Mouse (Mus musculus) megakaryocyte, embryonic 14.5 days (primary cell): ENCODE results near the gene Srsf10. TPM values are rescaled to one million over a fixed set of nuclear protein-coding genes. Genes with fewer than 3 reads are reported as not detected.

Source experiments
- H3K27me3 ChIP-seq: replicated peaks from 2 replicates; pipeline ENCODE3; 2012; ENCODE audit warnings: inconsistent platforms
- H3K36me3 ChIP-seq: replicated peaks from 2 replicates; pipeline ENCODE3; 2012; ENCODE audit warnings: low read length, inconsistent platforms, mixed read lengths
- H3K4me1 ChIP-seq: 2 replicates; pipeline ENCODE4 v1.6.1; 2012; ENCODE audit warnings: inconsistent platforms
- H3K4me3 ChIP-seq: replicated peaks from 2 replicates; pipeline ENCODE3; 2012; ENCODE audit warnings: moderate library complexity, mild to moderate bottlenecking, inconsistent platforms
- H3K9me3 ChIP-seq: 2 replicates; pipeline ENCODE4 v1.6.1; 2012; ENCODE audit warnings: inconsistent platforms
- FLI1 ChIP-seq: IDR thresholded peaks from 2 replicates; pipeline ENCODE4 v1.6.1; 2012; ENCODE audit warnings: low read length, inconsistent platforms, mixed read lengths
- GATA1 ChIP-seq: IDR thresholded peaks from 3 replicates; pipeline ENCODE4 v1.6.1; 2012; ENCODE audit warnings: mixed read lengths, low read length, inconsistent platforms, borderline replicate concordance
- polyA plus RNA-seq: library from polyadenylated mRNA; stranded (reverse); fragments of >175 nt; gene quantifications from 2 replicates; pipeline ENCODE4 v1.2.3, GENCODE M21; 2012; ENCODE audit warnings: low replicate concordance; ENCODE audit not compliant: insufficient read depth

The Srsf10 gene
- polyA plus RNA-seq, 1 experiment = 110 TPM

- no peaks in the 10 kb centered on the region for H3K9me3 ChIP-seq
- no peak overlapping the region for H3K4me3 ChIP-seq
- peaks cover 38% of the 10 kb centered on the region for H3K4me1 ChIP-seq
- no peak for TF ChIP-seq FLI1
- TF ChIP-seq GATA1 = no peak
- peaks cover 9% of the 10 kb centered on the region for H3K27me3 ChIP-seq
- H3K36me3 ChIP-seq = no peaks in the 10 kb centered on the region
Observed at GRCm38 (mm10) chr4:135883401-135883851, 27.9 kb downstream of the Srsf10 start.

GRCm38 (mm10) chr4:135883881-135884516, 28.5 kb downstream of the Srsf10 start:
- no peaks in the 10 kb centered on the region for H3K9me3 ChIP-seq
- no peak for TF ChIP-seq GATA1
- no peak for TF ChIP-seq FLI1
- peaks cover 9% of the 10 kb centered on the region for H3K27me3 ChIP-seq
- peak overlapping the region; percentile 54 for H3K4me3 ChIP-seq
- peaks cover 44% of the 10 kb centered on the region for H3K4me1 ChIP-seq
- no peaks in the 10 kb centered on the region for H3K36me3 ChIP-seq

- Histone ChIP-seq H3K4me1 (peaks cover 45% of the 10 kb centered on the region), H3K9me3 (no peaks in the 10 kb centered on the region), H3K36me3 (no peaks in the 10 kb centered on the region), H3K4me3 (peak overlapping the region; percentile 54), H3K27me3 (peaks cover 9% of the 10 kb centered on the region)
- TF ChIP-seq GATA1 = no peak
- no peak for TF ChIP-seq FLI1
Observed at GRCm38 (mm10) chr4:135884531-135884930, 29.0 kb downstream of the Srsf10 start.

- Histone ChIP-seq H3K4me3 (no peak overlapping the region), H3K9me3 (no peaks in the 10 kb centered on the region), H3K36me3 (no peaks in the 10 kb centered on the region), H3K27me3 (peaks cover 3% of the 10 kb centered on the region), H3K4me1 (peaks cover 45% of the 10 kb centered on the region)
- TF ChIP-seq GATA1 (no peak), FLI1 (no peak)
Observed at GRCm38 (mm10) chr4:135885676-135886075, 30.1 kb downstream of the Srsf10 start.

- TF ChIP-seq FLI1 (no peak), GATA1 (no peak)
- peaks cover 49% of the 10 kb centered on the region for H3K4me1 ChIP-seq
- H3K9me3 ChIP-seq = no peaks in the 10 kb centered on the region
- no peaks in the 10 kb centered on the region for H3K36me3 ChIP-seq
- H3K4me3 ChIP-seq = no peak overlapping the region
- peaks cover 2% of the 10 kb centered on the region for H3K27me3 ChIP-seq
Observed at GRCm38 (mm10) chr4:135886184-135886583, 30.6 kb downstream of the Srsf10 start.

- TF ChIP-seq GATA1 (no peak), FLI1 (no peak)
- H3K27me3 ChIP-seq = no peaks in the 10 kb centered on the region
- peak overlapping the region; percentile 64 for H3K4me3 ChIP-seq
- H3K4me1 ChIP-seq = peaks cover 58% of the 10 kb centered on the region
- H3K36me3 ChIP-seq = no peaks in the 10 kb centered on the region
- no peaks in the 10 kb centered on the region for H3K9me3 ChIP-seq
Observed at GRCm38 (mm10) chr4:135888448-135889057, 33.0 kb downstream of the Srsf10 start.

- Histone ChIP-seq H3K9me3 (peaks cover 3% of the 10 kb centered on the region), H3K4me1 (peaks cover 54% of the 10 kb centered on the region), H3K4me3 (no peak overlapping the region), H3K27me3 (no peaks in the 10 kb centered on the region), H3K36me3 (peaks cover 4% of the 10 kb centered on the region)
- no peak for TF ChIP-seq FLI1
- TF ChIP-seq GATA1 = no peak
Observed at GRCm38 (mm10) chr4:135889146-135889883, 33.8 kb downstream of the Srsf10 start.

- H3K4me3 ChIP-seq = peak overlapping the region; percentile 33
- H3K9me3 ChIP-seq = peaks cover 5% of the 10 kb centered on the region
- TF ChIP-seq GATA1 = no peak
- no peak for TF ChIP-seq FLI1
- peaks cover 56% of the 10 kb centered on the region for H3K4me1 ChIP-seq
- H3K36me3 ChIP-seq = peaks cover 4% of the 10 kb centered on the region
- no peaks in the 10 kb centered on the region for H3K27me3 ChIP-seq
Observed at GRCm38 (mm10) chr4:135889884-135890283, 34.3 kb downstream of the Srsf10 start.

- peaks cover 5% of the 10 kb centered on the region for H3K9me3 ChIP-seq
- peaks cover 57% of the 10 kb centered on the region for H3K4me1 ChIP-seq
- TF ChIP-seq GATA1 = no peak
- TF ChIP-seq FLI1 = no peak
- no peaks in the 10 kb centered on the region for H3K27me3 ChIP-seq
- H3K36me3 ChIP-seq = peaks cover 4% of the 10 kb centered on the region
- no peak overlapping the region for H3K4me3 ChIP-seq
Observed at GRCm38 (mm10) chr4:135891539-135891938, 36.0 kb downstream of the Srsf10 start.

- Histone ChIP-seq H3K36me3 (peaks cover 4% of the 10 kb centered on the region), H3K4me1 (peaks cover 69% of the 10 kb centered on the region), H3K27me3 (no peaks in the 10 kb centered on the region), H3K9me3 (peaks cover 5% of the 10 kb centered on the region), H3K4me3 (no peak overlapping the region)
- TF ChIP-seq FLI1 = no peak
- TF ChIP-seq GATA1 = no peak
Observed at GRCm38 (mm10) chr4:135892884-135893283, 37.3 kb downstream of the Srsf10 start.
